Mouse (Mus musculus): ENCODE measurements around the gene Map4k1. TPM values are rescaled to one million over a fixed set of nuclear protein-coding genes. Genes with fewer than 3 reads are reported as not detected.

The Map4k1 gene
- polyA plus RNA-seq, 1 experiment from 2014 or later: 6.9 TPM

GRCm38 (mm10) chr7:29037261-29037660 is 55.4 kb downstream of the Map4k1 start:
- DNase-seq (ENCODE audit: low spot score) (no peak), ATAC-seq (no peak)
- Histone ChIP-seq H3K27me3 (replicated peaks; ENCODE audit: control insufficient read depth, insufficient read depth, low read length) (no peaks in the 10 kb centered on the region), H3K4me3 (ENCODE audit: low read depth, low read length) (no peak overlapping the region), H3K27ac (ENCODE audit: low read depth, low read length) (no peak overlapping the region), H3K4me1 (ENCODE audit: control insufficient read depth, insufficient read depth, low read length) (peaks cover 9% of the 10 kb centered on the region; the same call in 1 of the 2 replicates), H3K9me3 (replicated peaks; ENCODE audit: control insufficient read depth, low read length) (no peaks in the 10 kb centered on the region), H3K36me3 (ENCODE audit: control insufficient read depth, insufficient read depth, low read length) (no peaks in the 10 kb centered on the region), H3K4me2 (ENCODE audit: low read length) (no peak overlapping the region), H3K9ac (ENCODE audit: low read length) (no peak overlapping the region)
- 89% methylated on average over 6 of the region's 6 CpGs for WGBS

- H3K36me3 ChIP-seq (ENCODE audit: control insufficient read depth, insufficient read depth, low read length): no peaks in the 10 kb centered on the region
- H3K27me3 ChIP-seq (replicated peaks; ENCODE audit: control insufficient read depth, insufficient read depth, low read length): no peaks in the 10 kb centered on the region
- peak overlapping the region; percentile 63; the same call in 1 of the 2 replicates for H3K9ac ChIP-seq (ENCODE audit: low read length)
- DNase-seq (ENCODE audit: low spot score) (peak; percentile 97), ATAC-seq (peak; percentile 82)
- H3K9me3 ChIP-seq (replicated peaks; ENCODE audit: control insufficient read depth, low read length): no peaks in the 10 kb centered on the region
- WGBS: 2% methylated on average over 11 of the region's 11 CpGs
- peak overlapping the region; percentile 36 for H3K4me3 ChIP-seq (ENCODE audit: low read depth, low read length)
- peaks cover 12% of the 10 kb centered on the region for H3K4me1 ChIP-seq (ENCODE audit: control insufficient read depth, insufficient read depth, low read length)
- peak overlapping the region; percentile 76 for H3K4me2 ChIP-seq (ENCODE audit: low read length)
- H3K27ac ChIP-seq (ENCODE audit: low read depth, low read length): no peak overlapping the region
Measured at GRCm38 (mm10) chr7:29039604-29039984, 57.7 kb downstream of the Map4k1 start.

- H3K4me1 ChIP-seq (ENCODE audit: control insufficient read depth, insufficient read depth, low read length): peaks cover 12% of the 10 kb centered on the region
- WGBS: 4% methylated on average over 26 of the region's 26 CpGs
- H3K36me3 ChIP-seq (ENCODE audit: control insufficient read depth, insufficient read depth, low read length): no peaks in the 10 kb centered on the region
- ATAC-seq: peak; percentile 74
- H3K27me3 ChIP-seq (replicated peaks; ENCODE audit: control insufficient read depth, insufficient read depth, low read length): no peaks in the 10 kb centered on the region
- H3K27ac ChIP-seq (ENCODE audit: low read depth, low read length): 0 out of 2 replicates have a peak overlapping the region, but pooled peaks have one; percentile 39
- no peaks in the 10 kb centered on the region for H3K9me3 ChIP-seq (replicated peaks; ENCODE audit: control insufficient read depth, low read length)
- peak; percentile 58 for DNase-seq (ENCODE audit: low spot score)
- peak overlapping the region; percentile 76 for H3K4me2 ChIP-seq (ENCODE audit: low read length)
- H3K4me3 ChIP-seq (ENCODE audit: low read depth, low read length): peak overlapping the region; percentile 36
- peak overlapping the region; percentile 63 for H3K9ac ChIP-seq (ENCODE audit: low read length)
Measured at GRCm38 (mm10) chr7:29039985-29040661, 58.3 kb downstream of the Map4k1 start.

- peaks cover 12% of the 10 kb centered on the region for H3K4me1 ChIP-seq (ENCODE audit: control insufficient read depth, insufficient read depth, low read length)
- H3K27ac ChIP-seq (ENCODE audit: low read depth, low read length): no peak overlapping the region
- H3K4me3 ChIP-seq (ENCODE audit: low read depth, low read length): no peak overlapping the region
- WGBS: 80% methylated on average over 5 of the region's 5 CpGs
- H3K36me3 ChIP-seq (ENCODE audit: control insufficient read depth, insufficient read depth, low read length): no peaks in the 10 kb centered on the region
- DNase-seq (ENCODE audit: low spot score): no peak
- no peak overlapping the region for H3K9ac ChIP-seq (ENCODE audit: low read length)
- no peak for ATAC-seq
- H3K27me3 ChIP-seq (replicated peaks; ENCODE audit: control insufficient read depth, insufficient read depth, low read length): no peaks in the 10 kb centered on the region
- H3K9me3 ChIP-seq (replicated peaks; ENCODE audit: control insufficient read depth, low read length): no peaks in the 10 kb centered on the region
- H3K4me2 ChIP-seq (ENCODE audit: low read length): peak overlapping the region; percentile 76; the same call in 1 of the 2 replicates
Measured at GRCm38 (mm10) chr7:29041194-29041593, 59.3 kb downstream of the Map4k1 start.

GRCm38 (mm10) chr7:29043016-29043673 is 61.3 kb downstream of the Map4k1 start:
- H3K27me3 ChIP-seq (replicated peaks; ENCODE audit: control insufficient read depth, insufficient read depth, low read length): no peaks in the 10 kb centered on the region
- 0 out of 2 replicates have a peak overlapping the region, but pooled peaks have one; percentile 2 for H3K27ac ChIP-seq (ENCODE audit: low read depth, low read length)
- H3K9me3 ChIP-seq (replicated peaks; ENCODE audit: control insufficient read depth, low read length): no peaks in the 10 kb centered on the region
- 54% methylated on average over 19 of the region's 19 CpGs for WGBS
- peak; percentile 70 for DNase-seq (ENCODE audit: low spot score)
- no peak overlapping the region for H3K4me2 ChIP-seq (ENCODE audit: low read length)
- H3K4me1 ChIP-seq (ENCODE audit: control insufficient read depth, insufficient read depth, low read length): peaks cover 12% of the 10 kb centered on the region
- H3K4me3 ChIP-seq (ENCODE audit: low read depth, low read length): no peak overlapping the region
- ATAC-seq: no peak
- no peak overlapping the region for H3K9ac ChIP-seq (ENCODE audit: low read length)
- no peaks in the 10 kb centered on the region for H3K36me3 ChIP-seq (ENCODE audit: control insufficient read depth, insufficient read depth, low read length)

- H3K9ac ChIP-seq (ENCODE audit: low read length): no peak overlapping the region
- no peak overlapping the region for H3K4me2 ChIP-seq (ENCODE audit: low read length)
- no peaks in the 10 kb centered on the region for H3K9me3 ChIP-seq (replicated peaks; ENCODE audit: control insufficient read depth, low read length)
- no peaks in the 10 kb centered on the region for H3K36me3 ChIP-seq (ENCODE audit: control insufficient read depth, insufficient read depth, low read length)
- ATAC-seq: no peak
- H3K4me1 ChIP-seq (ENCODE audit: control insufficient read depth, insufficient read depth, low read length): peaks cover 12% of the 10 kb centered on the region
- 53% methylated on average over 11 of the region's 11 CpGs for WGBS
- DNase-seq (ENCODE audit: low spot score): no peak
- no peak overlapping the region for H3K4me3 ChIP-seq (ENCODE audit: low read depth, low read length)
- H3K27me3 ChIP-seq (replicated peaks; ENCODE audit: control insufficient read depth, insufficient read depth, low read length): no peaks in the 10 kb centered on the region
- no peak overlapping the region for H3K27ac ChIP-seq (ENCODE audit: low read depth, low read length)
Measured at GRCm38 (mm10) chr7:29043674-29044057, 61.8 kb downstream of the Map4k1 start.

- Histone ChIP-seq H3K27ac (ENCODE audit: low read depth, low read length) (no peak overlapping the region), H3K9me3 (replicated peaks; ENCODE audit: control insufficient read depth, low read length) (no peaks in the 10 kb centered on the region), H3K36me3 (ENCODE audit: control insufficient read depth, insufficient read depth, low read length) (no peaks in the 10 kb centered on the region), H3K4me3 (ENCODE audit: low read depth, low read length) (no peak overlapping the region), H3K9ac (ENCODE audit: low read length) (no peak overlapping the region), H3K27me3 (replicated peaks; ENCODE audit: control insufficient read depth, insufficient read depth, low read length) (no peaks in the 10 kb centered on the region), H3K4me2 (ENCODE audit: low read length) (no peak overlapping the region), H3K4me1 (ENCODE audit: control insufficient read depth, insufficient read depth, low read length) (peaks cover 12% of the 10 kb centered on the region)
- ATAC-seq (no peak), DNase-seq (ENCODE audit: low spot score) (no peak)
- 56% methylated on average over 9 of the region's 9 CpGs for WGBS
Measured at GRCm38 (mm10) chr7:29044302-29044701, 62.5 kb downstream of the Map4k1 start.

GRCm38 (mm10) chr7:29046533-29046932 is 64.7 kb downstream of the Map4k1 start:
- Histone ChIP-seq H3K9me3 (replicated peaks; ENCODE audit: control insufficient read depth, low read length) (no peaks in the 10 kb centered on the region), H3K9ac (ENCODE audit: low read length) (no peak overlapping the region), H3K27me3 (replicated peaks; ENCODE audit: control insufficient read depth, insufficient read depth, low read length) (no peaks in the 10 kb centered on the region), H3K27ac (ENCODE audit: low read depth, low read length) (no peak overlapping the region), H3K4me2 (ENCODE audit: low read length) (no peak overlapping the region), H3K4me3 (ENCODE audit: low read depth, low read length) (no peak overlapping the region), H3K36me3 (ENCODE audit: control insufficient read depth, insufficient read depth, low read length) (no peaks in the 10 kb centered on the region), H3K4me1 (ENCODE audit: control insufficient read depth, insufficient read depth, low read length) (peaks cover 4% of the 10 kb centered on the region; the same call in 1 of the 2 replicates)
- WGBS: 4% methylated on average over 12 of the region's 12 CpGs
- no peak for DNase-seq (ENCODE audit: low spot score)
- no peak for ATAC-seq

- no peak for ATAC-seq
- H3K9ac ChIP-seq (ENCODE audit: low read length): no peak overlapping the region
- no peaks in the 10 kb centered on the region for H3K36me3 ChIP-seq (ENCODE audit: control insufficient read depth, insufficient read depth, low read length)
- no peaks in the 10 kb centered on the region for H3K9me3 ChIP-seq (replicated peaks; ENCODE audit: control insufficient read depth, low read length)
- H3K4me3 ChIP-seq (ENCODE audit: low read depth, low read length): no peak overlapping the region
- no peak overlapping the region for H3K27ac ChIP-seq (ENCODE audit: low read depth, low read length)
- no peak for DNase-seq (ENCODE audit: low spot score)
- peaks cover 4% of the 10 kb centered on the region; the same call in 1 of the 2 replicates for H3K4me1 ChIP-seq (ENCODE audit: control insufficient read depth, insufficient read depth, low read length)
- WGBS: 77% methylated on average over 3 of the region's 3 CpGs
- H3K27me3 ChIP-seq (replicated peaks; ENCODE audit: control insufficient read depth, insufficient read depth, low read length): peaks cover 12% of the 10 kb centered on the region; the same call in 1 of the 2 replicates
- H3K4me2 ChIP-seq (ENCODE audit: low read length): no peak overlapping the region
Measured at GRCm38 (mm10) chr7:29048070-29048469, 66.2 kb downstream of the Map4k1 start.

Measured in forebrain, embryonic 14.5 days (tissue).